Mouse (Mus musculus): Measurements from ENCODE around the gene Kifc3. TPM values are rescaled to one million over a fixed set of nuclear protein-coding genes. Genes with fewer than 3 reads are reported as not detected.

The Kifc3 gene
- total and polyA plus RNA-seq, 2 experiments from 2014 or later, result 32.7 to 54.1 TPM

DNA sequence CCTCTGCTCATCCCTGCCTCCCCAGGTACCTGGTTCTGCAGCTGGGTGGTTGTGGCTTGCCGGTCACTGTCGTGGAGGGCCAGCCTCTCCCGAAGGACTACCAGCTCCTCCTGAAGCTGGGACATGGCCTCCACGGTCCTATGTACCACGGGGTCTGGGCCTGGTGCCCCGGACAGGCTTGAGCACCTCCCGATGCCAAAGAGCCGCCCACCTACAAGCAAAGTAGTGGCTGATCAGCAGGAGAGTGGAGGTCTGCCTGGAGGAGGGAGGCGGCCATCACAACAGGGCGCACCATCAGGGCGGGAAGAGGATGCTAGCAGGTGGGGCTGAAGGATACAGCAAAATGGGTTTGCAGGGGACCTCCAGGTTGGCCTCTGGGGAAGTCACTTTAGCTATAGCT lies 76.1 kb downstream of the Kifc3 start:
- peaks cover 23% of the 10 kb centered on the region for H3K36me3 ChIP-seq (ENCODE audit: insufficient read depth)
- WGBS, result 88% methylated on average over 11 of the region's 11 CpGs
- no peaks in the 10 kb centered on the region for H3K27me3 ChIP-seq (ENCODE audit: insufficient read depth, low read length)
- no peak overlapping the region for H3K27ac ChIP-seq (ENCODE audit: low read depth, low read length)
- H3K4me2 ChIP-seq (ENCODE audit: low read depth), result no peak overlapping the region
- DNase-seq, result no peak
- no peaks in the 10 kb centered on the region for H3K9me3 ChIP-seq (ENCODE audit: low read length)
- no peak for ATAC-seq
- H3K9ac ChIP-seq, result no peak overlapping the region
- no peak overlapping the region for H3K4me3 ChIP-seq (ENCODE audit: low read depth, low read length)
- no peak for TF ChIP-seq CTCF (IDR thresholded peaks at IDR 0.05; ENCODE audit: low read depth)
- H3K4me1 ChIP-seq (ENCODE audit: insufficient read depth), result no peaks in the 10 kb centered on the region

DNA sequence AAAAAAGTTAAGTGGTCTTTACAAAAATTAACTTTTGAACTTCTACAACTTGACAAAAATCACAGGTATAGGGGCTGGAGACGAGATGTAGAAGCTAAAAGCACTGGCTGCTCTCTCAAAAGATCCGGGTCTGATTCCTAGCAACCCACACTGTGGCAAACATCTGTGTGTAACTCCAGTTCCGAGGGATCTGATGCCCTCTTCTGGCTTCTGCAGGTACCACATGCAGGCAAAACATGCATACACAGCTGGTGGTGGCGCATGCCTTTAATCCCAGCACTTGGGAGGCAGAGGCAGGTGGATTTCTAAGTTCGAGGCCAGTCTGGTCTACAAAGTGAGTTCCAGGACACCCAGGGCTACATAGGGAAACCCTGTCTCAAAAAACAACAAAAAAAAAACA lies 79.2 kb downstream of the Kifc3 start:
- peaks cover 19% of the 10 kb centered on the region for H3K36me3 ChIP-seq (ENCODE audit: insufficient read depth)
- ATAC-seq, result no peak
- no peak overlapping the region for H3K4me2 ChIP-seq (ENCODE audit: low read depth)
- no peak for DNase-seq
- H3K4me1 ChIP-seq (ENCODE audit: insufficient read depth), result no peaks in the 10 kb centered on the region
- H3K9me3 ChIP-seq (ENCODE audit: low read length), result no peaks in the 10 kb centered on the region
- H3K27ac ChIP-seq (ENCODE audit: low read depth, low read length), result no peak overlapping the region
- 92% methylated on average over 5 of the region's 5 CpGs for WGBS
- H3K9ac ChIP-seq, result no peak overlapping the region
- no peaks in the 10 kb centered on the region for H3K27me3 ChIP-seq (ENCODE audit: insufficient read depth, low read length)
- no peak overlapping the region for H3K4me3 ChIP-seq (ENCODE audit: low read depth, low read length)
- TF ChIP-seq CTCF (IDR thresholded peaks at IDR 0.05; ENCODE audit: low read depth), result peak; percentile 41

DNA sequence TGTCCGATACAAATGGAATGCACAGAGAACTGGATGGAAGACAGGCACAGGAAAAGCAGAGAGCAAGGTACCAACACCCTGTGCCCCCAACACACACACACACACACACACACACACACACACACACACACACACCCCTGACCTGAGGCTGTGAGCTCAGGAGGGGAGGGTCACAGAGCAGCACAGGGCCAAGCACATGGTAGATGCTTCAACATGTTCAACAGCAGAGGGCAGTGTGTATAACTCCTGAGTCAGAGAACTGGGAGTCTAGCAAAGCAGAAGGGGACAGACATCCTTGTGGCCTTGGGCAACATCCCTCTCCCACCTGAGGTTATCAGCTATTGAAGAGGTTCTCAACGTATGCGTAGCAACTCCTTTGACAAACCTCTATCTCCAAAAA lies 88.9 kb downstream of the Kifc3 start:
- H3K4me1 ChIP-seq (ENCODE audit: insufficient read depth), result no peaks in the 10 kb centered on the region
- DNase-seq (peak; percentile 65), ATAC-seq (peak; percentile 78)
- no peak overlapping the region for H3K4me3 ChIP-seq (ENCODE audit: low read depth, low read length)
- 75% methylated on average over 3 of the region's 3 CpGs for WGBS
- no peaks in the 10 kb centered on the region for H3K9me3 ChIP-seq (ENCODE audit: low read length)
- peaks cover 14% of the 10 kb centered on the region for H3K36me3 ChIP-seq (ENCODE audit: insufficient read depth)
- TF ChIP-seq CTCF (IDR thresholded peaks at IDR 0.05; ENCODE audit: low read depth), result peak; percentile 84
- no peak overlapping the region for H3K4me2 ChIP-seq (ENCODE audit: low read depth)
- H3K27me3 ChIP-seq (ENCODE audit: insufficient read depth, low read length), result no peaks in the 10 kb centered on the region
- no peak overlapping the region for H3K9ac ChIP-seq
- no peak overlapping the region for H3K27ac ChIP-seq (ENCODE audit: low read depth, low read length)

DNA sequence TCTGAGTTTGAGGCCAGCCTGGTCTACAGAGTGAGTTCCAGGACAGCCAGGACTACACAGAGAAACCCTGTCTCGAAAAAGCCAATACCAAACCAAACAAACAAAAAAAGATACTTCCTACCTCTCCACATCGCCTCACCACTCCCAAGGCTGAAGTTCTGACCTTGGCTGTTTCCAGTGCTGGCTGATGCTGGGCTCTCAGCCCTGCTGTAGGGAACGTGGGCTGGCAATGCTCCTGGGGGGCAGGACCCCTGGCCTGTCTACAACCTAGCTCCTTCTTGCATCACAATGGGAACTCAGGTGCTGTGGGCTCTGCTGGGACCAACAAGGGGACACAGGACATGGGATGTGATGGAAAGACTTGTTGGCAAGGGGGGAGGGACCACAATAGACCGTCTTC lies 89.5 kb downstream of the Kifc3 start:
- WGBS, result 77% methylated on average over 4 of the region's 4 CpGs
- no peak overlapping the region for H3K27ac ChIP-seq (ENCODE audit: low read depth, low read length)
- peaks cover 18% of the 10 kb centered on the region for H3K36me3 ChIP-seq (ENCODE audit: insufficient read depth)
- H3K4me2 ChIP-seq (ENCODE audit: low read depth), result no peak overlapping the region
- H3K9ac ChIP-seq, result no peak overlapping the region
- DNase-seq (no peak), ATAC-seq (no peak)
- TF ChIP-seq CTCF (IDR thresholded peaks at IDR 0.05; ENCODE audit: low read depth), result no peak
- no peaks in the 10 kb centered on the region for H3K4me1 ChIP-seq (ENCODE audit: insufficient read depth)
- H3K9me3 ChIP-seq (ENCODE audit: low read length), result no peaks in the 10 kb centered on the region
- no peak overlapping the region for H3K4me3 ChIP-seq (ENCODE audit: low read depth, low read length)
- H3K27me3 ChIP-seq (ENCODE audit: insufficient read depth, low read length), result no peaks in the 10 kb centered on the region

DNA sequence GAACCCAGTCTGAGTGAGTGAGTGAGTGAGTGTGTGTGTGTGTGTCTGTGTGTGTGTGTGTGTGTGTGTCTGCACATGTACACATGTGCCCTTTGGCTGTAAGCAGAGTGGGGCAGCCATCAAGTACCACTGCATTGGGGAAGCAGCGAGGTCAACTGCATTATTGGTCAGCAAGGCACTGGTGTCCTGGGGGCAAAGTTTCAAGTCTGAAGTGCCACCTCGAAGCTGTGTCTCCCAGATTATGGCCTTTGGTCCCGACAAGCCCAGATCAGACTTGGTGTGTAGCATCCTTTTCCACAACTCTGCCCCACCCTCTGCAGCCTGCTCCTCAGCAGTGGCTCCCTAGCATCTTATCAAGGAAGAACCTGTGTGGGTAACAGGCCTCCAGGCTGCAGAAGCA lies 90.0 kb downstream of the Kifc3 start:
- no peak for TF ChIP-seq CTCF (IDR thresholded peaks at IDR 0.05; ENCODE audit: low read depth)
- Histone ChIP-seq H3K4me2 (ENCODE audit: low read depth) (no peak overlapping the region), H3K9ac (no peak overlapping the region), H3K27me3 (ENCODE audit: insufficient read depth, low read length) (no peaks in the 10 kb centered on the region), H3K27ac (ENCODE audit: low read depth, low read length) (no peak overlapping the region), H3K4me1 (ENCODE audit: insufficient read depth) (no peaks in the 10 kb centered on the region), H3K4me3 (ENCODE audit: low read depth, low read length) (no peak overlapping the region), H3K36me3 (ENCODE audit: insufficient read depth) (peaks cover 23% of the 10 kb centered on the region), H3K9me3 (ENCODE audit: low read length) (no peaks in the 10 kb centered on the region)
- DNase-seq (no peak), ATAC-seq (no peak)
- 88% methylated on average over 3 of the region's 3 CpGs for WGBS

DNA sequence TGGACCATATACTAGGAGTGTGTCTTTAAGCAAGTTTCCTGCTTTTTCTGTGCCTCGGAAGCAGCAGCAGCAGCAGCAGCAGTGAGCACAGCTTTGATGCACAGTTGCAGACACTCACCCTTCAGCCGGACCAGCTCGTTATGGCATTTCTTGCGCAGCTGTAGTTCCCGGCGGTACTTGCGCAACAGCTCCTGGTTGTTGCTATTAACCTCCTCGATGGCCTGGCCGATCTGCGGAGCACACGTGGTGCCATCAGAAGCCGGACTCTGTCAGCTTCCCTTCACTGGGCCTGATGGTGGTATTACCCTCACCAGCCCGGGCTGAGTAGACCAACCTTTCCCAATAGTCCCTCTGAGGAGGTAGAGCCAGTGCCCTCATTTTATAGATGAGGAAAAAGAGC lies 95.3 kb downstream of the Kifc3 start:
- H3K36me3 ChIP-seq (ENCODE audit: insufficient read depth), result peaks cover 58% of the 10 kb centered on the region
- DNase-seq (no peak), ATAC-seq (no peak)
- H3K27me3 ChIP-seq (ENCODE audit: insufficient read depth, low read length), result no peaks in the 10 kb centered on the region
- TF ChIP-seq CTCF (IDR thresholded peaks at IDR 0.05; ENCODE audit: low read depth), result no peak
- H3K4me2 ChIP-seq (ENCODE audit: low read depth), result no peak overlapping the region
- H3K4me1 ChIP-seq (ENCODE audit: insufficient read depth), result no peaks in the 10 kb centered on the region
- H3K4me3 ChIP-seq (ENCODE audit: low read depth, low read length), result no peak overlapping the region
- 80% methylated on average over 13 of the region's 13 CpGs for WGBS
- no peak overlapping the region for H3K27ac ChIP-seq (ENCODE audit: low read depth, low read length)
- H3K9me3 ChIP-seq (ENCODE audit: low read length), result no peaks in the 10 kb centered on the region
- H3K9ac ChIP-seq, result no peak overlapping the region

DNA sequence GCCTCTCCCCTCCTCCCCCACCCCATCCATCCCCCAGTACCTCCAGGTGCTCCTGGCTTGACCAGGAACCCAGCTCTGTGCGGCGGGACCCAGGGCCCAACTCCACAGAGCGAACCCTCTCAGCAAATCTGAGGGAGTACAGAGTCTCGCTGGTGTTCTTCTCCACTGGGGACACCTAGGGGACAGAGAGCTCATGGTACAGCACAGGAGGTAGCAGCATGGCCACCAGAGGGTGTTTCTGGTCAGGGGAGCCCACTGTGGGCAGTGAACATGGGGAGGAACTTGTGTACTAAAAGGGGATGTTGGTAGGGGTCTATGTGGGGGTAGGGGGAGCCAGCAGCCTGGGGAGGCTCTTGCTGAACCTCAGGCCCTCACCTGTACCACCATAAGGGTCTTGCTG lies 100.6 kb downstream of the Kifc3 start:
- peak; percentile 65 for TF ChIP-seq CTCF (IDR thresholded peaks at IDR 0.05; ENCODE audit: low read depth)
- Histone ChIP-seq H3K4me2 (ENCODE audit: low read depth) (no peak overlapping the region), H3K9ac (no peak overlapping the region), H3K36me3 (ENCODE audit: insufficient read depth) (peaks cover 76% of the 10 kb centered on the region), H3K27ac (ENCODE audit: low read depth, low read length) (no peak overlapping the region), H3K9me3 (ENCODE audit: low read length) (no peaks in the 10 kb centered on the region), H3K27me3 (ENCODE audit: insufficient read depth, low read length) (no peaks in the 10 kb centered on the region), H3K4me1 (ENCODE audit: insufficient read depth) (no peaks in the 10 kb centered on the region), H3K4me3 (ENCODE audit: low read depth, low read length) (no peak overlapping the region)
- DNase-seq (peak; percentile 28), ATAC-seq (0 out of 2 replicates have a peak, but pooled peaks have one; percentile 17)
- WGBS, result 74% methylated on average over 4 of the region's 4 CpGs

DNA sequence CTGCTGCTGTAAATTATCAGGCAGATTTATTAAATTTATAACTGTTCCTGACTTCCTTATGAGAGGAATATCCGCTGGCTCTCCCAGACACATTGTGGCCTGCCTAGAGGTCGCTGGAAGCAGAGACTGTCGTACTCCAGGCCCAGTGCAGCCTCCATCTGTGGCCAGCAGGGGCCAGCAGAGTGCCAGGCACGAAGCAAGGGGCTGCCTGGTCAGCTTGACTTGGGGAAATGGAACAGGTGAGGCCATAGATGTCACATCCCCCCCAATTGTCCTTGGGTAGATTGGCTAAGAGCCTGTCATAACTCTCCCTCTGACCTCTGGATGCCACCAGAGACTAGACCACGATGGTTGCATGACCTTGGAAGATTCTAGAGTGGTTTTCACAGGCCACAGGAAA lies 103.6 kb downstream of the Kifc3 start:
- Histone ChIP-seq H3K4me1 (ENCODE audit: insufficient read depth) (no peaks in the 10 kb centered on the region), H3K4me2 (ENCODE audit: low read depth) (no peak overlapping the region), H3K4me3 (ENCODE audit: low read depth, low read length) (no peak overlapping the region), H3K36me3 (ENCODE audit: insufficient read depth) (peaks cover 79% of the 10 kb centered on the region), H3K27me3 (ENCODE audit: insufficient read depth, low read length) (no peaks in the 10 kb centered on the region), H3K27ac (ENCODE audit: low read depth, low read length) (no peak overlapping the region), H3K9me3 (ENCODE audit: low read length) (no peaks in the 10 kb centered on the region), H3K9ac (no peak overlapping the region)
- 23% methylated on average over 5 of the region's 5 CpGs for WGBS
- DNase-seq (peak; percentile 70), ATAC-seq (peak; percentile 74)
- peak; percentile 96 for TF ChIP-seq CTCF (IDR thresholded peaks at IDR 0.05; ENCODE audit: low read depth)
